In genomic region chr6:65380918-65381772, GRCm38 (mm10) we compare ENCODE assay signal across 8 mouse cellular contexts. TPM values are rescaled to one million over a fixed set of nuclear protein-coding genes. Genes with fewer than 3 reads are reported as not detected.
DNase-seq lines count a peak whose midpoint lies in the region; ATAC-seq and TF ChIP-seq lines count a peak whose summit lies in the region.

C130060K24Rik (plus strand) TSS chr6:65381105.

- H3K9me3 ChIP-seq in kidney, embryonic 16.5 days (ENCODE audit: low read length): no peaks in the 10 kb centered on the region
- H3K9me3 ChIP-seq in forebrain, embryonic 12.5 days: no peaks in the 10 kb centered on the region
- no peaks in the 10 kb centered on the region for H3K9me3 ChIP-seq in limb, embryonic 14.5 days (ENCODE audit: control insufficient read depth, low read length)

- H3K27ac ChIP-seq in kidney, embryonic 16.5 days (ENCODE audit: low read length): no peak within 1 kb of the TSS
- no peak within 1 kb of the TSS for H3K27ac ChIP-seq in forebrain, embryonic 12.5 days
- no peak within 1 kb of the TSS for H3K27ac ChIP-seq in limb, embryonic 14.5 days (replicated peaks; ENCODE audit: low read depth, low read length)

- peak within 1 kb of the TSS; percentile 61 for H3K9ac ChIP-seq in kidney, embryonic 16.5 days (replicated peaks; ENCODE audit: low read length)
- peak within 1 kb of the TSS; percentile 65 for H3K9ac ChIP-seq in forebrain, embryonic 12.5 days
- peak within 1 kb of the TSS; percentile 55 for H3K9ac ChIP-seq in limb, embryonic 14.5 days (ENCODE audit: low read depth, low read length, severe bottlenecking)

- WGBS in kidney, embryonic 16.5 days: under 1% methylated on average over 64 of the region's 64 CpGs
- under 1% methylated on average over 64 of the region's 64 CpGs for WGBS in forebrain, embryonic 12.5 days
- WGBS in limb, embryonic 14.5 days: 1% methylated on average over 47 of the region's 64 CpGs

- H3K4me2 ChIP-seq in kidney, embryonic 16.5 days (replicated peaks; ENCODE audit: low read depth, low read length): peak within 1 kb of the TSS; percentile 96
- peak within 1 kb of the TSS; percentile 94 for H3K4me2 ChIP-seq in forebrain, embryonic 12.5 days
- H3K4me2 ChIP-seq in limb, embryonic 14.5 days (replicated peaks; ENCODE audit: low read depth, low read length, severe bottlenecking): peak within 1 kb of the TSS; percentile 94

- peaks cover 12% of the 10 kb centered on the region for H3K27me3 ChIP-seq in kidney, embryonic 16.5 days (ENCODE audit: insufficient read depth, low read length)
- H3K27me3 ChIP-seq in forebrain, embryonic 12.5 days: peaks cover 9% of the 10 kb centered on the region; the same call in 1 of the 2 replicates
- peaks cover 15% of the 10 kb centered on the region; the same call in 1 of the 2 replicates for H3K27me3 ChIP-seq in limb, embryonic 14.5 days (ENCODE audit: control insufficient read depth, insufficient read depth, low read length)

- ATAC-seq in kidney, embryonic 16.5 days (ENCODE audit: low FRiP score, low TSS enrichment): peak; percentile 93
- peak; percentile 83 for ATAC-seq in forebrain, embryonic 12.5 days (ENCODE audit: low FRiP score)
- peak; percentile 57 for ATAC-seq in limb, embryonic 14.5 days (ENCODE audit: low FRiP score, low read depth)

- no peaks in the 10 kb centered on the region for H3K4me1 ChIP-seq in kidney, embryonic 16.5 days (ENCODE audit: insufficient read depth, low read length)
- no peaks in the 10 kb centered on the region for H3K4me1 ChIP-seq in forebrain, embryonic 12.5 days
- 0 out of 2 replicates have a peak, but pooled peaks cover 2% of the 10 kb centered on the region for H3K4me1 ChIP-seq in limb, embryonic 14.5 days (ENCODE audit: control insufficient read depth, insufficient read depth, low read length)

- H3K4me3 ChIP-seq in kidney, embryonic 16.5 days (ENCODE audit: low read length): peak within 1 kb of the TSS; percentile 62
- H3K4me3 ChIP-seq in forebrain, embryonic 12.5 days (replicated peaks): peak within 1 kb of the TSS; percentile 64
- H3K4me3 ChIP-seq in limb, embryonic 14.5 days (replicated peaks; ENCODE audit: low read length): peak within 1 kb of the TSS; percentile 50

- no peaks in the 10 kb centered on the region for H3K36me3 ChIP-seq in kidney, embryonic 16.5 days (ENCODE audit: insufficient read depth, low read length)
- H3K36me3 ChIP-seq in forebrain, embryonic 12.5 days (replicated peaks): no peaks in the 10 kb centered on the region
- no peaks in the 10 kb centered on the region for H3K36me3 ChIP-seq in limb, embryonic 14.5 days (ENCODE audit: control insufficient read depth, insufficient read depth, low read length)

- no peak for DNase-seq in kidney, postnatal 25 days
- peak; percentile 11 for DNase-seq in brain, adult 2 months (ENCODE audit: low read depth, low spot score)
- DNase-seq in limb, embryonic 14.5 days (ENCODE audit: low spot score): peak; percentile 7
- peak; percentile 1 for DNase-seq in ovary, postnatal 14 days (ENCODE audit: low spot score)
- no peak for DNase-seq in layer of hippocampus, adult 11-12 months (ENCODE audit: low spot score)
- DNase-seq in layer of hippocampus, postnatal 25 days (ENCODE audit: extremely low spot score in 1 of 2, low spot score in 1 of 2): no peak

- TF ChIP-seq POLR2A in limb, embryonic 14.5 days (IDR thresholded peaks at IDR 0.05; ENCODE audit: borderline replicate concordance, extremely low read depth, insufficient read depth, insufficient read length): no peak

RNA-seq across cellular contexts. Expression of gene C130060K24Rik, which starts in this region (rescaled TPM):
- 0.26 and 0.90 TPM in 2 replicates for polyA plus RNA-seq in kidney, embryonic 16.5 days (2015; fragmentation: Nextera tagmentation; extraction: Ambion mirVana)
- 6.3 and 7.2 TPM in 2 replicates for polyA plus RNA-seq in forebrain, embryonic 12.5 days (2016; fragmentation: Nextera tagmentation; extraction: Ambion mirVana)
- 0.36 and 1.3 TPM in 2 replicates for polyA plus RNA-seq in limb, embryonic 14.5 days (2012; rRNA removed)
- 0.08 and 0.19 TPM in 2 replicates for polyA plus RNA-seq in limb, embryonic 14.5 days (2014; fragmentation: Nextera tagmentation; extraction: Ambion mirVana)
- total RNA-seq in layer of hippocampus, postnatal 25 days (2021): under 1 TPM; 0.16 to 0.66 TPM

Comparison
In these comparisons a context has a peak if more than half of its experiments do, and no peak if none do; other contexts are left out.
1. Peak in ATAC-seq, H3K4me3 ChIP-seq, H3K9ac ChIP-seq and H3K4me2 ChIP-seq in kidney, embryonic 16.5 days; RNA of the gene not detected or under 1 TPM.
2. DNase-seq: peak in brain, adult 2 months (single experiment), limb, embryonic 14.5 days (single experiment) and ovary, postnatal 14 days (single experiment); none in kidney, postnatal 25 days (0 of 2), layer of hippocampus, adult 11-12 months (single experiment) and layer of hippocampus, postnatal 25 days (0 of 2).
3. Peak in every context shown above with its lines, with median percentiles within 50 percentile points of each other: ATAC-seq, H3K4me2 ChIP-seq, H3K4me3 ChIP-seq and H3K9ac ChIP-seq.